Mouse (Mus musculus) E14TG2a.4 (cell line): Measurements from ENCODE around the gene Kif26b.

Experiments used
- H3K27me3 ChIP-seq: 2 replicates; pipeline ENCODE4 v1.6.1; 2014; ENCODE audit warnings: low read length, control low read depth; ENCODE audit not compliant: insufficient read depth
- H3K36me3 ChIP-seq: 2 replicates; pipeline ENCODE4 v1.6.1; 2014; ENCODE audit warnings: low read length, control low read depth; ENCODE audit not compliant: insufficient read depth
- H3K4me1 ChIP-seq: replicated peaks from 2 replicates; pipeline ENCODE4 v1.6.1; 2014; ENCODE audit warnings: low read depth, low read length, control low read depth
- H3K4me3 ChIP-seq: replicated peaks from 2 replicates; pipeline ENCODE4 v1.5.1; 2014; ENCODE audit warnings: mild to moderate bottlenecking, low read length
- H3K9me3 ChIP-seq: 2 replicates; pipeline ENCODE4 v1.6.1; 2014; ENCODE audit warnings: low read length, control low read depth
- CTCF ChIP-seq: conservative IDR thresholded peaks from 2 replicates; pipeline ENCODE4 v1.5.1; 2014; ENCODE audit warnings: low read length
- NANOG ChIP-seq: IDR thresholded peaks from 2 replicates; pipeline ENCODE4 v1.6.1; 2014; ENCODE audit warnings: borderline replicate concordance, low read length, mixed read lengths
- POU5F1 ChIP-seq: IDR thresholded peaks from 2 replicates; pipeline ENCODE4 v1.6.1; 2014; ENCODE audit warnings: low read length, borderline replicate concordance

Gene Kif26b

GRCm38 (mm10) chr1:178641788-178642187, 112.9 kb downstream of the Kif26b start:
- Histone ChIP-seq H3K36me3 (no peaks in the 10 kb centered on the region), H3K4me3 (no peak overlapping the region), H3K27me3 (0 out of 2 replicates have a peak, but pooled peaks cover 4% of the 10 kb centered on the region), H3K9me3 (no peaks in the 10 kb centered on the region), H3K4me1 (no peaks in the 10 kb centered on the region)
- no peak for TF ChIP-seq NANOG
- no peak for TF ChIP-seq POU5F1
- TF ChIP-seq CTCF: no peak

GRCm38 (mm10) chr1:178644954-178645353, 116.0 kb downstream of the Kif26b start:
- H3K9me3 ChIP-seq: no peaks in the 10 kb centered on the region
- no peak for TF ChIP-seq POU5F1
- no peak for TF ChIP-seq CTCF
- TF ChIP-seq NANOG: no peak
- no peaks in the 10 kb centered on the region for H3K36me3 ChIP-seq
- H3K4me3 ChIP-seq: no peak overlapping the region
- H3K4me1 ChIP-seq: no peaks in the 10 kb centered on the region
- 0 out of 2 replicates have a peak, but pooled peaks cover 4% of the 10 kb centered on the region for H3K27me3 ChIP-seq

DNA sequence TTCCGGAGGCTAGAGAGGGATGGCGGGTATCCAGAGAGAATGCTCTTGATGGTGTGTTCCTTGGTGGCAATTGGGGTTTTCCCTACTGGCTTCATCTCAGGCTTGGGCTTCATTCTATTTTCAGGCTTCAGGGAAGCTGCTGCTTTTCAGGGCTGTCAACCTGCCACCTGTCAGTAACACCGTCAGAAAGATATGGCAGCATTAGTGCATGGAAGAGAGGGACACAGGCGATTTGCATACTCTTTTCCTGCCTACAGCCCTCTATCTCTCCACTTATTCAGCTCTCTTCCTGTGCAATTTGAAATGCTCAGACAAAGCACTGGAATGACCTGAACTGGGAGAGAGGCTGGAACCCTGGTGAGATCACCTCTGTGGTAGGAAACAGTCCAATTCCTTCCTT, 117.7 kb downstream of the Kif26b start:
- H3K4me1 ChIP-seq: no peaks in the 10 kb centered on the region
- TF ChIP-seq CTCF (no peak), NANOG (no peak), POU5F1 (no peak)

GRCm38 (mm10) chr1:178655525-178655924, 126.6 kb downstream of the Kif26b start:
- Histone ChIP-seq H3K36me3 (no peaks in the 10 kb centered on the region), H3K4me1 (no peaks in the 10 kb centered on the region), H3K4me3 (no peak overlapping the region), H3K27me3 (0 out of 2 replicates have a peak, but pooled peaks cover 4% of the 10 kb centered on the region), H3K9me3 (no peaks in the 10 kb centered on the region)
- TF ChIP-seq POU5F1 (no peak), NANOG (no peak), CTCF (no peak)

More for the DNA sequence above, 117.7 kb downstream of the Kif26b start:
- 0 out of 2 replicates have a peak, but pooled peaks cover 4% of the 10 kb centered on the region for H3K27me3 ChIP-seq
- H3K9me3 ChIP-seq: no peaks in the 10 kb centered on the region
- H3K4me3 ChIP-seq: no peak overlapping the region
- no peaks in the 10 kb centered on the region for H3K36me3 ChIP-seq

GRCm38 (mm10) chr1:178661035-178661434, 132.1 kb downstream of the Kif26b start:
- Histone ChIP-seq H3K36me3 (no peaks in the 10 kb centered on the region), H3K4me3 (no peak overlapping the region), H3K27me3 (no peaks in the 10 kb centered on the region), H3K4me1 (peaks cover 17% of the 10 kb centered on the region), H3K9me3 (0 out of 2 replicates have a peak, but pooled peaks cover 3% of the 10 kb centered on the region)
- TF ChIP-seq NANOG (no peak), POU5F1 (no peak), CTCF (no peak)

DNA sequence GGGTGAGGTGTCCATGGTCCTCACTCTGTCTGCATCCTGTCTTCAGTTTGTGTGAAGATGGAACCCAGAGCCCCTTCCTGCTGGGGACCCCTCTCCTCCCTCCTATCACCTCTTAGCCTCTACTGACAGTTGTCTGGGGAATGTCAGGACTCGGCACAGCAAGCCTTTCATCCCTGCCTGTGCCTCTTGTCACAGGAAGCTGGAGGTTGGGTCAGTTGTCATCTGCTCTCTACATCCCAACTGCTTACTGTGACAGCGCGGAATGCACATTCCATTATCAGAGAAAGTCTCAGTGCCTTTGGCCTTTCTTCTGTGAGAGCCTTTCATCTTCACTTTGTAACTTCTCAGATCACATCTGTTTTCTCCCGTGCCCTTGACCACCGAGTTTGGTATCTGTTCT, 132.6 kb downstream of the Kif26b start:
- H3K4me3 ChIP-seq: no peak overlapping the region
- peaks cover 17% of the 10 kb centered on the region for H3K4me1 ChIP-seq
- H3K36me3 ChIP-seq: no peaks in the 10 kb centered on the region
- TF ChIP-seq NANOG: no peak
- no peak for TF ChIP-seq POU5F1
- TF ChIP-seq CTCF: no peak
- peaks cover 8% of the 10 kb centered on the region for H3K9me3 ChIP-seq
- H3K27me3 ChIP-seq: no peaks in the 10 kb centered on the region

GRCm38 (mm10) chr1:178663539-178663938, 134.6 kb downstream of the Kif26b start:
- H3K27me3 ChIP-seq: no peaks in the 10 kb centered on the region
- H3K36me3 ChIP-seq: no peaks in the 10 kb centered on the region
- H3K4me1 ChIP-seq: peaks cover 17% of the 10 kb centered on the region
- no peak overlapping the region for H3K4me3 ChIP-seq
- H3K9me3 ChIP-seq: peaks cover 24% of the 10 kb centered on the region
- no peak for TF ChIP-seq NANOG
- no peak for TF ChIP-seq CTCF
- TF ChIP-seq POU5F1: no peak

DNA sequence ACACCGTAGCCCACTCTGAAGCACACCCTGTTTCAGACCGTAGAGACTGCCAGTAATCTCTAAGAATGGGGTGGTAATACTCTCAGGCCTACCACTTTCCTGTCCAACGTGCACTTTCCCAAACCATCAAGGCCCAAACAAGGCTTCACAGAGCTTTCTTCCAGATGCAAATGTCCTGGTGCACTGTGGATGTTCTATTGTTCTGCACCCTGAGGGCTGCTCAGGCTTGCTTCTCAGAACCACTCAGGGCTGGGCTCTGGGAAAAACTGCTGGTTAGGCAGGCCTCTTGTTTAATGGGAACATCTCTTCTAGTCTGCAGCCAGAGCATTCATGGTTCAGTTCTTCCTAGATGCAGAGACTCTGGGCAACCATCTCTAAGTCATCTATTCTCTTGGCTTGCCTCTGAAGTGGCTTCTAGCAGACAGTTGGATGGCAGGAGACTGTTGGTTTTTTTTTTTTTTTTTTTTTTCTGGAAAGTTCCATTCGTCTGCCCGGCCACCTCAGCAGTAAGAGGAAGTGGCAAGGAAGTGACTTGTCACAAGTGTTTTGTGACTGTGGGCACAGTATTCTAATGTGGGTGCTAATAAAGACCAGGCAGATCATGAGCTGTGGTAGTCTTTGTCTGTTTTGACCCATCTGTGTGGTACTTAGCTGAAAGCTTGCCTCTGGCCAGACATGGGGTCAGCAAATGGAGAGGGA, 135.5 kb downstream of the Kif26b start:
- TF ChIP-seq CTCF (no peak), POU5F1 (no peak), NANOG (no peak)
- Histone ChIP-seq H3K4me1 (peaks cover 17% of the 10 kb centered on the region), H3K36me3 (no peaks in the 10 kb centered on the region), H3K9me3 (peaks cover 24% of the 10 kb centered on the region), H3K27me3 (no peaks in the 10 kb centered on the region), H3K4me3 (no peak overlapping the region)

DNA sequence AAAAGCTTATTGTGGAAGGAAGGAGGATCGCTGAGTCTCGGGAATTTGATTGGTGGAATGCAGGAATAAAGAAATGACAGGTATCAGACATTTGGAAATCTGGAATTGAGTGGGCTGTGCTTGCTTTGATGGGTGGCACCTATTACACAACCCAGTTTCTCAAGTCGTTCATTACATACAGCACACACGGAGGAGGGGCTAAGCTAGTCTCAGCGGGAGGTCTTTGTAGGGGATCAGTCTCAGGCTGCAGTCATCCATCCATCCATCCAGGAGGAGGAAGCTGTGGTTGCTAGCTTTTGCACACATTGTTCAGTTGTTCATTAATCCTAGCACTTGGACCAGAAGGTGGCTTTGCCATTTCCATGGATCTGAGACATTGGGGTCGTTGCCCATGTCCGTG, 137.6 kb downstream of the Kif26b start:
- no peak for TF ChIP-seq NANOG
- no peak for TF ChIP-seq CTCF
- TF ChIP-seq POU5F1: no peak
- no peaks in the 10 kb centered on the region for H3K27me3 ChIP-seq
- peaks cover 17% of the 10 kb centered on the region for H3K4me1 ChIP-seq
- no peaks in the 10 kb centered on the region for H3K36me3 ChIP-seq
- peaks cover 24% of the 10 kb centered on the region for H3K9me3 ChIP-seq
- H3K4me3 ChIP-seq: no peak overlapping the region
